Mouse (Mus musculus) retina, postnatal 7 days (tissue): ENCODE data around the gene Fibcd1.

Experiments used
- DNase-seq: peaks from one replicate; pipeline ENCODE4 v3.0.0-alpha.2; 2012; ENCODE audit warnings: low read depth, low spot score

The Fibcd1 gene

DNA sequence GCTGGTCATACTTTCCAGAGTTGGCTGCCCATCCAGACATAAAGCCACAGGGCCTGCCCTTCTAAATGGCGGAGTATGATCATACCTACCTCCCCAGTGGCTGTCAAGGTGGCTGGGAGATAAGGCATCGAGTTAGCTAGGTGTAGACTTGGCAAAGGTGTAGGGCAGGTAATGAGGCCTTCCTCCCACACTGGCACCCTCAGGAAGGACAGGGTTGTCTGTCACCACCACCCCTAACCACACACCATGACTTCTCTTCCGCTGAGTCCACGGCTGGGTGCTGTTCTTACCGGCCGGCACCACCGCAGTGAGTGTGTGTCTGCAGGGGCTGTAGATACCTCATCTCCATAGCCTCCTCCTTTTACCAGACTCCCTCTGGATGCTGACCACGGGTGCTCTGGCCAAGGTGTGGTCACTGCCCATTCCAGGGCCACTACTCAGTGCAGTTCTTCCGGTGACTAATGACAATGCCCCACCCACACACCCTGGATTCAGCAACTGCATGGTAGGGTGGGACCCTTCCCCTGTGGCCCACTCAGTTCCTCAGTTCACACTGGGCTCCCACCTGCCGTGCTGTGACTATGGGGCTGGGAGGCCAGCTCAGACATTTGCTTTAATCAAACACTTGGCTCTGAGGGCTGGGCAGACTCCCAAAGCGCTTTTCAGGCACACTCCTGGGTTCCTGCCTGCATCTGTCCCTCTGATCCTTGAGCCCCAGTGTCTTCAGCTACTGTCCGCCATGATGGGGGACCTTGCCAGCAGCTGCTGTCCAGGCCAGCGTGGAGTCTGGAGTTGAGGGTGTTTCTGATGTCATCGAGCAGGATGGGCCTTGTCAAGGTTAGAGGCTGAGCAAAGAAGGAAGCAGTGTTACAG, 34.5 kb downstream of the Fibcd1 start:
- DNase-seq: no peak

- no peak for DNase-seq
Observed at GRCm38 (mm10) chr2:31810444-31810843, 35.4 kb downstream of the Fibcd1 start, which contains the start of gene Qrfp. Gene Qrfp (minus strand): TSS chr2:31810580.

- DNase-seq: no peak
Observed at GRCm38 (mm10) chr2:31809358-31809740, 36.5 kb downstream of the Fibcd1 start.

- no peak for DNase-seq
Observed at GRCm38 (mm10) chr2:31808410-31809357, 37.1 kb downstream of the Fibcd1 start.

DNA sequence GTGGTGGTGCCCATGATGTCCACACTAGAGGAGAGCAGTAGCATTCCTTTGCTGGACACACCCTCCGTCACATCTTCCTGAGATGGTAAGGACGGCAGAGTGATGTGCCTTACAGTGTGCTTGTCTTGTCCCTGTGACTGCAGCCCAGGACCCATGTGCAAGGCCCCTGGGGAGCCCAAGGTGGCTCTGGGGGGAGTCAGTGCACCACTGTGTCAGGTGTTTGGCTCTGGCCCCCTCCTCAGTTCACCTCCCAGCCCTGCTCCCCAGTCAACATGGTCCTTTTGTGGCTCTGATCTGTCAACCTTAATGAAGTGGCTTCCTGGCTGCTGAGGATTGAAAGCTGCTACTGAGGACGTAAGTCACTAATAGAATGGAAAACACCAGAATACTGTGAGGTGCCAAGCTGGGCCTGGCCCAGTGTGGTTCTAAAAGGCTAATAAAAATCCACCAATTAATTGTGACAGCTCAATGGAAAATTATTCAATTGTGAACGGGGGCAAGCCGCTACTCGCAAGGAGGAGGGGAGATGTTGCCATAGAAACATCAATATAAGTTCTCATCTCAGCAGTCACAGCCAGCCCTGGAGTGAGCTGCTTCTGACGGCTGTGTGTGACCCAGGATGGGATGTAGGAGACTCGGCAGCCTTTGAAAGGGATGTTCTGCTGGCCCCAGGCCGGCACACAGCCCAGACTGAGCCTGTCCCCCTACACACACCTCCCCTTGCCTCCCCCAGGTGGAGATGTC, 39.0 kb downstream of the Fibcd1 start:
- DNase-seq: no peak

GRCm38 (mm10) chr2:31803480-31803879, 42.3 kb downstream of the Fibcd1 start:
- no peak for DNase-seq

DNA sequence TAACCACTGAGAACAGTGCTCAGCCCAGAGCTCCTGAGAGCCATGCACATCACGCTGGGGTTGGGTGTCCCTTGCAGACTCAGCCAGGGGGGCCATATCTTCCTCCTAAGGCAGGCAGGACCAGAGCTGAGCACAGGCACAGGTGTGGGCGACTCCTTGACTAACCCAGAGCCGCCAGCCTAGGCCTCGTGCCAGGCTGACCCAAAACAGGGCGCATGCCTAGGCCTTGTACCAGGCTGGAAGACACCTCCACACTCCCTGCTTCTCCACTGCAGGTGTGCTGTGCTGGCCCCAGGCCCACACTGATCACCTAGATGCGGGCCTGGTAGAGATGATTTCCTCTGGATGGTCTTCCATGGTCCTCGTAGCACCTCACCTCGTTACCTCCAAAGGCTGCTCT, 43.0 kb downstream of the Fibcd1 start:
- DNase-seq: no peak

GRCm38 (mm10) chr2:31801416-31801815, 44.4 kb downstream of the Fibcd1 start:
- no peak for DNase-seq

- DNase-seq: no peak
Observed at GRCm38 (mm10) chr2:31796943-31797342, 48.9 kb downstream of the Fibcd1 start.

GRCm38 (mm10) chr2:31792611-31793010, 53.2 kb downstream of the Fibcd1 start:
- no peak for DNase-seq

DNA sequence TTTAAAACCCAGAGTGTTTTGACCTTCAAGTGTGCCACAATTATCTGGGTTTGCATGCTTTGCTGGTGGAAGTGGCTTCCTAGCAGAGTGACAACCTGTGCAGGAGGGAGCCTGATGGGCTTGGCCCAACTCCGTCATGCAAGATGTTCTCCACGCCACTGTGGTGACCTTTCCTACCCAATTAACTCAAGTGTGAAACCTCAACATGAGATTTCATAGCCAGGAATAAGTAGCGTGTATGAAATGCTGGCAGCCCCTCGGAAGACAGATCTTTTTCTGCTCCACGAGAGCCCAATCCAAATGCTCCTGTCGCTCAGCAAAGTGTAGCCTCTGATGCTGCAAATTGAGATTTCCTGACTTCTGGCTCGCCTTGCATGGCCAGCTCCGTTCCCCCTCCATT, 54.5 kb downstream of the Fibcd1 start:
- DNase-seq: no peak

- DNase-seq: no peak
Observed at GRCm38 (mm10) chr2:31790728-31791251, 55.0 kb downstream of the Fibcd1 start.

DNA sequence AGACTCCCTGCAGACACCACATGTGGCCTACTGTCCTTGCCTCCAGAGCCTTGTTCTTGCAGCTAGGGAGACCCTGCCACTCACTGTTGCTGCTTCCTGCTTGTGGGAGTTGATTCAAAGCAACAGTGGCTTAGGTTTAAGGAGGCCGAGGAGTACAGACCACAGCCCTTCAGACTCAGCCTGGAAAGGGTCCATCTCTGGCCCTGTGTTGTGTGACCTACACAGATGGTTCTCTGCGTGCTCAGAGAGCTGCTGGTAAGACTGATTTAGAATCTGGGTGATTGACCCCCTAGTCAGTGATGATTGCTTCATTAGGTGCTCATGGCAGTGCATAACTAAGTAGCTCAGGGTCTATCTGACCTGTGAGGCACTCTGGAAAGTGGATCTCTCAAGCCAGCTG, 56.6 kb downstream of the Fibcd1 start:
- no peak for DNase-seq

- DNase-seq: no peak
Observed at GRCm38 (mm10) chr2:31788227-31788626, 57.6 kb downstream of the Fibcd1 start.

DNA sequence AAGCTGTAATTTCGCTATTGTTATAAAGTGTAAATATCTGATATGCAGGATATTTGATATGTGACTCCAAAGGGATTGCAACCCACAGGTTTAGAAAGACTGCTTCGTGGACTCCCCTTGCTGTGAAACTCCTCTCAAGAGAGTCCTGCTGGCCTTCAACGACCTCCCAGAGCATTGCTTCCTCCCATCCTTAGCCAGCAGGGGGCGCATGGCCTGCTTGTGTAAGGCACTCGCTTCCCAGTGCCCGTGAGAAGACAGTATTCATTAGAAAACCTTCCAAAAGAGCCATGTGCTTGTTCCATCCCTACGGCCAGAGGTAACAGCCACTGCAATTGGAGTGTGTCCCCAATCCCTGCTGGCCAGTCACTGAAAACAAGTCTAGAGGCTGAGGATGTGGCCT, 58.8 kb downstream of the Fibcd1 start:
- peak; percentile 72 for DNase-seq

DNA sequence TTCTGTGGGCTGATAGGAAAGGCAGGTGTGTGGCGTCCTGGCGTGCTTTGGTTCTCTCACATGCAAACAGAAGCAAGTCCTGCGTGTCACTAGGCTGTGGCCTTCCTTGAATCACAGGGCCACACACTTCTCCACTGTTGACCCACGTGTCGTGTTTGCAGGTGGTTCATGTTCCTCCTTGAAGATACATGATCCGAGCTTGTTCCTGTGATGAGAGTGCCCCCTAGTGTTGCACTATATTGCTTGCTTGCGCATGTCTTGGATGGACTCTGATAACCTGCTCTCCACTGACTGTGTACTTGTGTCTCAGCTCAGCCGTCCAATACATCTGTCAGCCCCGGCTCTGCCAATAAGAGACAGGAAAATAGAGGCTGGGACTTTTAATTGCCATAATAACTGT, 60.7 kb downstream of the Fibcd1 start:
- DNase-seq: peak; percentile 76

DNA sequence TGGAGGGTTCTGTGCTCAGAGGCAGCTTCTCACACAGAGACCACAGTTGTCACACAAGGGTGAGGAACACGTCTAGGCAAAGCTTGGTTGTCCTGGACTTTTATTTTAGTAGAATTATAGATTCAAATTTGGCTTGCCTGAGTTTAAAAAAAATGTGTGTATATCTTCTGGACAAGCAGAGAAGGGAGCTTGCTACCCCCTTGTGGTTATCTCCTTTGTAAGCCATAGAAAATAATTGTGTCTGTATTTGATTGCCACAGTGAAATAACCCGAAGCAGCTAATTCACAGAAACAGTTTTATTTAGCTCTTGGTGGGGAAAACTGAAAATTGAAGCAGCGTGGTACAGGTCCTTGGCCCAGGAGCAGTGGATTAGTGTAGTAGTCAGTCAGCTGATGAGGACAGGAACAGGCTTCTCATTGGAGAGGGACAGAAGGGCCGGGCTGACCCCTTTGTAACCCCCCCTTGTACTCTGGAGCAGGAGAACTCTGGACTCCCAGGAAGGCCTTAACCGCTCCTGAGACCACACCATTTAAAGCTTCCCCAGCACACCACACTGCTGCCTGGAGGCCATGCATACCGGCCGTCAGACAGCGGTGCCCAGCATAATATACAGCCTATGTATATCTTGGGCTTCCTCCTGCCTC, 62.7 kb downstream of the Fibcd1 start:
- no peak for DNase-seq

DNA sequence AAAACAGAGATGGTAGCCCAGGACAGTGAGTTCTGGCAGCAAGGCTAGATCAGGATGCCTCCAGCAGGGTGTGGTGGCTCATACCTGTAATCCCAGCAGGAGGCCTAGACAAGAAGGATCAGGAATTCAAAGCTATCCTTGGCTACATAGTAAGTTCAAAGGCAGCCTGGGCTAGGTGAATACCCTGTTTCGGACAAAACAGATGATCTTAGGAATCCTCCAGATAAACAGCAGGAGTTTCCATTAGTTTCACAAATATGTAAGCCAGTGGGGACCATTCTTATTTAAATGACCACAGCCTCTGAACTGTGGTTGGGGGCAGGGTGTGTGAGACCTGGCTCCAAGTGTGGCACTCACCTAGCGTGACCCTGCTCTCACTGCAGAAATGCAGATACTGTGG, 66.5 kb downstream of the Fibcd1 start:
- no peak for DNase-seq

- no peak for DNase-seq
Observed at GRCm38 (mm10) chr2:31776479-31776878, 69.3 kb downstream of the Fibcd1 start.

- no peak for DNase-seq
Observed at GRCm38 (mm10) chr2:31770781-31771441, 74.9 kb downstream of the Fibcd1 start.
